In genomic region chr6:54954659-54955414, GRCm38 (mm10) we compare ENCODE assay signal across 8 mouse cellular contexts. TPM values are rescaled to one million over a fixed set of nuclear protein-coding genes. Genes with fewer than 3 reads are reported as not detected.
DNase-seq lines count a peak whose midpoint lies in the region; ATAC-seq lines count a peak whose summit lies in the region.

No protein-coding gene starts in this region.

- peak; percentile 60 for DNase-seq in gastrocnemius, adult 18-20 months (ENCODE audit: low spot score)
- DNase-seq in gastrocnemius, postnatal 14 days, result no peak
- peak; percentile 37 for DNase-seq in liver
- no peak for DNase-seq in layer of hippocampus, adult 9-10 months (ENCODE audit: low spot score)
- no peak for DNase-seq in B cell, adult 2 months
- no peak for DNase-seq in T-cell, adult 2 months (ENCODE audit: low spot score)

- intact Hi-C loops in gastrocnemius, postnatal 14 days (cut with DNase I; ENCODE audit: low total_unique reads), result no loop called here

- ATAC-seq in common myeloid progenitor, adult 5-6 weeks (replicated peaks; ENCODE audit: low read depth, poor library complexity, severe bottlenecking), result peak; percentile 90
- peak; percentile 62 for ATAC-seq in megakaryocyte, adult 5-6 weeks (ENCODE audit: poor library complexity, severe bottlenecking)

RNA-seq across cellular contexts. Expression of gene Nod1, which starts 17.6 kb away (rescaled TPM):
- total RNA-seq in gastrocnemius, adult 18-20 months (2021), result 1 to 10 TPM; 7.1 to 8.1 TPM
- total RNA-seq in gastrocnemius, postnatal 14 days (2021), result 1 to 10 TPM; 6.3 to 8.2 TPM
- total RNA-seq in common myeloid progenitor, adult 5-6 weeks (2017), result 3.2 and 3.5 TPM in 2 replicates
- total RNA-seq in megakaryocyte, adult 5-6 weeks (2015), result 10.8 and 11.1 TPM in 2 replicates
- 12.2 and 18.5 TPM in 2 replicates for total RNA-seq in megakaryocyte, adult 5-6 weeks (2017)

RNA-seq across cellular contexts. Expression of gene Ggct, which starts 37.9 kb away (rescaled TPM):
- 1 to 10 TPM; 6.6 to 8.3 TPM for total RNA-seq in gastrocnemius, adult 18-20 months (2021)
- total RNA-seq in gastrocnemius, postnatal 14 days (2021), result 1 to 10 TPM; 7.3 to 8.0 TPM
- 29.9 and 32.4 TPM in 2 replicates for total RNA-seq in common myeloid progenitor, adult 5-6 weeks (2017)
- 3.5 and 7.0 TPM in 2 replicates for total RNA-seq in megakaryocyte, adult 5-6 weeks (2015)
- total RNA-seq in megakaryocyte, adult 5-6 weeks (2017), result 4.9 and 14.4 TPM in 2 replicates

Comparison
In these comparisons a context has a peak if more than half of its experiments do, and no peak if none do; other contexts are left out.
1. DNase-seq: peak in gastrocnemius, adult 18-20 months (single experiment) and liver (single experiment); none in gastrocnemius, postnatal 14 days (single experiment), layer of hippocampus, adult 9-10 months (single experiment), B cell, adult 2 months (0 of 2) and T-cell, adult 2 months (single experiment).